Mouse (Mus musculus) thymus, postnatal 14 days (tissue): ENCODE data around the gene Foxj1.
A peak's percentile ranks its signal among the peaks of the same experiment; 100 is the strongest.

ENCODE experiments used
- DNase-seq: peaks from one replicate; pipeline ENCODE4 v3.0.0; 2021

Gene Foxj1

GRCm38 (mm10) chr11:116298621-116299020 is 36.6 kb downstream of the Foxj1 start:
- DNase-seq = no peak

GRCm38 (mm10) chr11:116298221-116298620 is 37.0 kb downstream of the Foxj1 start:
- no peak for DNase-seq

GRCm38 (mm10) chr11:116297017-116297416 is 38.2 kb downstream of the Foxj1 start:
- no peak for DNase-seq

GRCm38 (mm10) chr11:116296191-116296734 is 38.9 kb downstream of the Foxj1 start:
- DNase-seq = no peak

DNA sequence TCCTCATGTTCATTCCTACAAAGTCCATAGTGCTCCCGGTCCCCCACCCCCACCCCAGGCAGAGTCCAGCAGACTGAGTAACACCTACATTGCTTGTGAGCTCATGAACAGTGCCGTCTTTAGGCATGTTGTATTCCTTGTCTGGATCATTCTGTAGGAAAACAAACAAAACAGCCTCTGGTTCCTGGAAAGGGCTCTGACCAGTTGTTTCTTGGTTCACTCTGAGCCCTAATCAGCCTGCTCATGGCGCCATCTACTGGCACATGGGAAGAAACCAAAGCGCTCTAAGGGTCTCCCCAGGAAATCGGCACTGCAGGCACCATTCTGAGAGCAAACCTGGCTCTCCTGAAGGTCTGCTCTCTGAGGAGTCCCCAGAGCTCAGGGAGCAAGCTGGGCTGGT is 40.9 kb downstream of the Foxj1 start:
- DNase-seq = peak; percentile 57

GRCm38 (mm10) chr11:116293538-116294137 is 41.6 kb downstream of the Foxj1 start:
- DNase-seq = no peak

DNA sequence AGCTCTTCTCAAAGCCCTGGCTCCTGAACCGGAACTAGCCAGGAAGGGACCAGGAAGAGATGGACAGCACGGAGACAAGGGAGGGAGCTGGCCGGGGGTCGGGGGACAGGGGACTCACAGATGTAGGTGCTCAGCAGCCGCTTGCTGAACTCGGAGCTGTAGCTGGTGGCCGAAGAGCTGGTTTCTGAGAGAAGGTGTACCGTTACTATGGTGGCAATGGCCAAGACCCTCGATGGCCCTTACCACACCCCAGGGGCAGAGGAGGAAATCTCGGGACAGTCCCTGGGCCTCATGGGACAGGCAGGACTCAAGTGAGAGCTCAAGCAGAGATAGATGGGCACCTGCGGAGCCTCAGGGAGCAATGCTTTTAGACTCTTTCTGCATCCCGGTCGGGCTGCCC is 42.8 kb downstream of the Foxj1 start:
- no peak for DNase-seq

- DNase-seq = no peak
Measured at GRCm38 (mm10) chr11:116290556-116290955, 44.6 kb downstream of the Foxj1 start.

DNA sequence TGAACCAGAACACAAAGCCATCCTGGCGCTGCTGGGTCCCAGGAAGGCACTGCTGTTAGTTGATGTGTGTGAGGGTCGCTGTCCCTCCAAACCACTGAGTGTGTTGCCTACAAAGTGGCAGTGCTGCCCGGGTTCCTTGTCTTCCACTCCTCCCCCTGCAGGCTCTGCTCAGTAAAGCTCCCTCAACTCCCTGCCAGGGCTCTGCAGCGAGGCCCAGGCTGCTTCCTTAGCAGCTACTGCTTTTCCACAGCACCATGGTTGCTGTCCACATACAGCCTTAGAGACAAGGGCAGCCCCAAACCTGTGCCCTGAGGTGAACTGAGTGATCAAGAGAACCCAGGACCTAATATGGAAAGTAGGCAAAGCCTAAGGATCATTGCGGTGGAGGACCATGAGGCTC is 47.8 kb downstream of the Foxj1 start:
- DNase-seq = no peak

DNA sequence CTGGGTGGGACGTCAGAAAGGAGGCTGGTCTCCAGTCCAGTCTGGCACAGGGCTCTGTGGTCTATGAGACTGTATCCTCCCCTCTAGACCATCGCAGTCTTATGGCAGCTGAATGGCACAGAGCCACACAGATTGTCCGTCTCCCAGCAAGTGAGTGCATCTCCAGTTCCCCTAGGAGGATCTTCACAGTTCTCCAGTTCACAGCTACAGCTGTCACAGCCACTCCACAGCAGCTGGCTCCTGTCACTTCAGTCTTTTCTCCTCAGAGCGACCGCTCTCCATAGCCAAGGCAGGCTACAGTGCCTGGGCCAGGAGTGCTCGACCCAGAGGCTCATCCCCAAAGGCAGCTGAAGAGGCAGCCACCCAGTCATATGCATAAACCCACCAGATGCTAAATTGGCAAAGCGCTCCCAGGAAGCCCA is 49.4 kb downstream of the Foxj1 start:
- DNase-seq = no peak

DNA sequence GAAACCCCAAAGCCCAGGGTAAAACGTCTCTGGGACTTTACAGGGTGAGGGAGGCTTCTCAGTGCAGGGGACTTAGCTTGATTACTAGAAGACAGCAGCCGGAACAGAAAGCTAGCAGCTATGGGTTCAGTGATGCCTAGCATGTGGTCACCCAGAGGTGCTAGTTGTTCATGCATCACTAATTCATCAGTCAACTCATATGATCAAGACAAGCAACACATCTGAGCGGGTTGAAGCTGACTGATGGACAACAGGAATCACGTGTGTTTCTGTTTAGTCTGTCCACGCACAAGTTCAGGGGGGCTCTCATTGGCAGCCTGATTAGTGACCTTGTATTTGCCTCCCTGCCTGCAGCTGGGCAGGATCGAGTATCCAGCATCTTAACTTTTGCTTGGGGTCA is 51.2 kb downstream of the Foxj1 start:
- no peak for DNase-seq

DNA sequence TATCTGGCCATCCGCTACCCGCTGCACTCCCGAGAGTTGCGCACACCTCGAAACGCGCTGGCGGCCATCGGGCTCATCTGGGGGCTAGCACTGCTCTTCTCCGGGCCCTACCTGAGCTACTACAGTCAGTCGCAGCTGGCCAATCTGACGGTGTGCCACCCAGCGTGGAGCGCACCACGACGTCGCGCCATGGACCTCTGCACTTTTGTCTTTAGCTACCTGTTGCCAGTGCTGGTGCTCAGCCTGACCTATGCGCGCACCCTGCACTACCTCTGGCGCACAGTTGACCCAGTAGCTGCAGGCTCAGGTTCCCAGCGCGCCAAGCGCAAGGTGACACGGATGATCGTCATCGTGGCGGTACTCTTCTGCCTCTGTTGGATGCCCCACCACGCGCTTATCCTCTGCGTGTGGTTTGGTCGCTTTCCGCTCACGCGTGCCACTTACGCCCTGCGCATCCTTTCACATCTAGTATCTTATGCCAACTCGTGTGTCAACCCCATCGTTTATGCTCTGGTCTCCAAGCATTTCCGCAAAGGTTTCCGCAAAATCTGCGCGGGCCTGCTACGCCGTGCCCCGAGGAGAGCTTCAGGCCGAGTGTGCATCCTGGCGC is 52.2 kb downstream of the Foxj1 start:
- no peak for DNase-seq

DNA sequence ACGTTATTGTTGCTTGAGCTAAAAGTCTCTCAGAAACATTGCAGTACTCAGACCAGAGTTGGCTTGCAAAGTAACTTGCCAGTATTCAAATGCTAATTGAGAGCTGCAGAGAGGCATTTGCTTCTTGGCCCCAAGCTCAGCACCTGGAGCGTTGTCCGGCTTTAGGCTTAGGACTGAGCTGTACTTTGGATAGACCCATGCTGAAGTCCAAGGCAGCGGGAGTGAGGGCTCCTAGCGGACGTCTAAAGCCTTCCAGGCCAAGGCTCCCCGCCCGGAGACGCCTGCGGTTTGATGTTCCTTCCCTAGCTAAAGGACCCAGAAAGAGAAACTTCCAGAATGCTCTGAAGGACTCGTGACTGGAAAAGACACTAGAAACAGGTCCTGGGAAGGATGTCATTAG is 53.1 kb downstream of the Foxj1 start:
- no peak for DNase-seq

DNA sequence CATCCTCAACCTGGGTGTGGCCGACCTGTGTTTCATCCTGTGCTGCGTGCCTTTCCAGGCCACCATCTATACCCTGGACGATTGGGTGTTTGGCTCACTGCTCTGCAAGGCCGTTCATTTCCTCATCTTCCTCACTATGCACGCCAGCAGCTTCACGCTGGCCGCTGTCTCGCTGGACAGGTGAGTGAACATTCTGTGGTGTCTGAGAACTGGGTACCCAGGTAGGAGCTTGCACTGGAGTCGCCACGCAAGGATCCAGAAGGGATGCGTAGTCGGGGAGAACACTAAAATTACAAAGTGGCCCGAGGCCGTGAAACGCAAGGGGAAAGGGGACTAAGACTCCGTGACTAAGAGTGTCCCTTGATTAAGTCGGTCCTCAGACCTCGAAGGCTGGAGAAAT is 53.5 kb downstream of the Foxj1 start:
- DNase-seq = no peak

GRCm38 (mm10) chr11:116280751-116281663 is 54.2 kb downstream of the Foxj1 start, which contains the start of gene Galr2:
Gene Galr2 (plus strand): TSS chr11:116280939.
- DNase-seq = no peak
